Mouse (Mus musculus): ENCODE results near the gene Lce1e. TPM values are rescaled to one million over a fixed set of nuclear protein-coding genes. Genes with fewer than 3 reads are reported as not detected.
A peak's percentile ranks its signal among the peaks of the same experiment; 100 is the strongest.
"Not testable (repeated sequence)": the region's sequence is repeated elsewhere in the genome, so short reads cannot be mapped to it uniquely, and the experiment has no call there.

The Lce1e gene
- not detected for total RNA-seq (2021)
- long read RNA-seq, experiment 1 = 0 reads
- long read RNA-seq, experiment 2 = 0 reads

DNA sequence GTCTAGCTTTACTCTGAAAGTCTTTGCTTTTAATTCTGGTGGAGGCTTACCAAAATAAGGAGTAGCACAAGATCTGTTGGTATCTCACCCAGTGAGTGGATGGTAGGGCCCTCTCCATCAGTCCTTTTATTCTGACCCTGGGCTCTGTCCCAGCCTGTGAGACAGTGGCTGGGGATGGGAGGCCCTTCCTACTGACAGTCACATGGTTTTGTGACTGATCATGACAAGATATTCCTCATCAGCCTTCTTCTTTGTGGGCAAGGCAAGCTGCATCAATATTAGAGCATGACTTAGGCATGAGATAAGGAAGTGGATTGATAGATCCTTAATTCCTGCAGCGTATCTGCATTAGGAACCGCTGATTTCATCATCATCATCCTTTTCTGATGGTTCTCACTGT is at the start of gene Lce1e:
Gene Lce1e (minus strand): TSS at position 101 of the 400 bp plus-strand sequence.
- no peak within 1 kb of the TSS for H3K4me3 ChIP-seq
- DNase-seq = no peak
- intact Hi-C loops (cut with DNase I) = no loop called here
- H3K27ac ChIP-seq = no peak within 1 kb of the TSS
- TF ChIP-seq CTCF (IDR thresholded peaks at IDR 0.05) = no peak

DNA sequence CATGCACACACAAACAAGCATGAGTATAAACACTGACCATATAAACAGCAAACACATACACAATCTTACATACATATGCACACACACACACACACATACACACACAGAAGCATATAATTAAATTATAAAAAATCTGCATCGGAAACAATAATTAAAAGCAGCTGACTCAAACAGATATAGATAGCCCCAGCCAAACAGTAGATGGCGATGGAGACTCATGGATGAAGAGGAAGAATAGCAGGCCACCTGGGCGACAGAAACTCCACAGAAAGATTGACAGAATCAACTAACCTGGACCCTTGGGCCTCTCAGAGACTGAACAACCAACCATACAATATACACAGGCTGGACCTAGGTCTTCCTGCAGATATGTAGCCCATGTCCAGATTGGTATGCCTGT is 44.3 kb upstream of the Lce1e start:
- DNase-seq = no peak
- no peak for TF ChIP-seq CTCF (IDR thresholded peaks at IDR 0.05)
- no peak overlapping the region for H3K4me3 ChIP-seq
- intact Hi-C loops (cut with DNase I) = no loop called here
- H3K27ac ChIP-seq = no peak overlapping the region

DNA sequence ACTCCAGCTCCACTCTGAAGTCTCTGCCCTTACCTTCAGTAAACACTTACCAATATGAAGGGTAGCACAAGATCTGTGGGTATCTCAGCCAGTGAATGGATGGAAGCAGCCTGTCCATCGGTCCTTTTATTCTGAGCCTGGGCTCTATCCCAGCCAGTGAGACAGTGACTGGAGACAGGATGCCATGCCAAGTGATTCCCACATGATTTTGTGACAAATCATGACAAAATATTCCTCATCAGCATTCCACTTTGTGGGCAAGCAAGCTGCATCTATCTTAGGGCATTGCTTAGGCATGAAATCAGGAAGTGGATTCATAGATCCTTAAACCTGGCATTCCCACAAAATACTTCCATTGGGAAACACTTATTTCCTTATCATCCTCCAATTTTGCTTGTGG is 43.4 kb upstream of the Lce1e start, which contains the start of gene Lce1g:
Gene Lce1g (minus strand): TSS at position 101 of the 400 bp plus-strand sequence.
- no peak for TF ChIP-seq CTCF (IDR thresholded peaks at IDR 0.05)
- Histone ChIP-seq H3K27ac (no peak within 1 kb of the TSS), H3K4me3 (no peak within 1 kb of the TSS)
- intact Hi-C loops (cut with DNase I) = no loop called here
- DNase-seq = no peak

DNA sequence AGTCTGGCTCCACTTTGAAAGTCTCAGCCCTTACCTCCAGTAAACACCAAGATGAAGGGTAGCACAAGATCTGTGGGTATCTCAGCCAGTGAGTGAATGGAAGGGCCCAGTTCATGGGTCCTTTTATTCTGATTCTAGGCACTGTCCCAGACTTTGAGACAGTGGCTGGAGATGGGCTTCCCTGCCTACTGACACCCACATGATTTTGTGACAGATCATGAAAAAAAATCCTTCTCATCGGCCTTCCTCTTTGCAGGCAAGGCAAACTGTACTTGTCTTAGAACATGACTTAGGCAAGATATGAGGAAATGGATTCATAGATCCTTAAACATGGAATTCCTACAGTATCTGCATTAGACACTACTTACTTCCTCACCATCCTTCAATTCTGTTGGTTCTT is 30.1 kb upstream of the Lce1e start, which contains the start of gene Gm38119:
Gene Gm38119 (minus strand): TSS at position 101 of the 400 bp plus-strand sequence.
- H3K27ac ChIP-seq = no peak within 1 kb of the TSS
- intact Hi-C loops (cut with DNase I) = no loop called here
- no peak within 1 kb of the TSS for H3K4me3 ChIP-seq
- TF ChIP-seq CTCF (IDR thresholded peaks at IDR 0.05) = no peak
- DNase-seq = no peak

DNA sequence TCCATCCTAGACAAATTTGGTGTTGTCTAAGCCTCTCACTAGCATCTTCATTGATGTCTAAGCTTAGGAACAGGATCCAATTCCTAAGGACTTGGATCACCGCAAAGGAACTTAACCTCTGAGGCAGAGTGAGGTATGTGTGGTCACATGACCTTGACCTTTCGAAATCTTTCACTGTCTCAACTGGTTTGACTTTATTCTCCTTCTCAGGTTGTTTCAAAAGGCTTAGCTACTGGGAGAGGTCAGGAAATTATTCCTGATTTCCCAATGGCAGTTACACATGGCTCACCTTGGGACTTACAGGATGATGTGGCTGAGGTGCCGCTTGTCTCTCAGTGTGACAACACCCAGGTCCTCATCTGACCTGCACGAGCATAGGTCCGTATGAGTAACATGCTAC is 13.8 kb upstream of the Lce1e start:
- no peak for DNase-seq
- Histone ChIP-seq H3K27ac (no peak overlapping the region), H3K4me3 (no peak overlapping the region)
- intact Hi-C loops (cut with DNase I) = no loop called here
- no peak for TF ChIP-seq CTCF (IDR thresholded peaks at IDR 0.05)

DNA sequence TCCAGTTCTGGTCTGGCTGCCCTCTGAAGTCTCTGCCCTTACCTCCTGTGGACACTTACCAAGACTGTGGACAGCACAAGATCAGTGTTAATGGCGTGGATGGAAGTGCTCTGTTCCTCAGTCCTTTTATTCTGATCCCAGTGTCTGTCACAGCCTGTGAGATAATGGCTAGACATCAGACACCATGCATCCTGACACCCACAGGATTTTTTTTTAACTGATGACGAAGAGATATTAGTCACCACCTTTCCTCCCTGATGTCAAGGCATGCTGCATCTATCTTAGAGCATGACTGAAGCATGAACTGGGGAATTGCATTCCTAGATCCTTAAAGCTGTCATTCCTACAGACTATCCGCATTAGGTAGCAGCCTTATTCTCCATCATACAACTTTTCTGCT is 11.4 kb upstream of the Lce1e start, which contains the start of gene Lce1f:
Gene Lce1f (minus strand): TSS at position 101 of the 400 bp plus-strand sequence.
- intact Hi-C loops (cut with DNase I) = no loop called here
- Histone ChIP-seq H3K4me3 (no peak within 1 kb of the TSS), H3K27ac (no peak within 1 kb of the TSS)
- no peak for TF ChIP-seq CTCF (IDR thresholded peaks at IDR 0.05)
- DNase-seq = no peak

DNA sequence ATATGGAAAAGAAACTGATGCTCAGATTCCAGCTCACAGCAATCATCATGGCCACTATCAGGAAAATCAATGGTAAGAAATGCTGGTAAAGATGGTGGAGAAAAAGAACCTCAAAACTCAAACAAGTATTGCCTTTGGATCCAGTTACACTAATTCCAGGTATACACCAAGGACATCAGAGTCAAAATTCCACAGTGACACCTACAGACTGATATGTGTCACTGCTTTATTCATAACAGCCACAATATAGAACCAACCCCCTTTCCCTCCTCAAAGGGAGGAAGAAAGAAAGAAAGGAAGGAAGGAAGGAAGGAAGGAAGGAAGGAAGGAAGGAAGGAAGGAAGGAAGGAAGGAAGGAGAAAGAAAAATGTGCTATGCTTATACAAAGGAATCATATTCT is 6.2 kb upstream of the Lce1e start:
- H3K27ac ChIP-seq = no peak overlapping the region
- DNase-seq = no peak
- intact Hi-C loops (cut with DNase I) = no loop called here
- H3K4me3 ChIP-seq = no peak overlapping the region
- no peak for TF ChIP-seq CTCF (IDR thresholded peaks at IDR 0.05)

DNA sequence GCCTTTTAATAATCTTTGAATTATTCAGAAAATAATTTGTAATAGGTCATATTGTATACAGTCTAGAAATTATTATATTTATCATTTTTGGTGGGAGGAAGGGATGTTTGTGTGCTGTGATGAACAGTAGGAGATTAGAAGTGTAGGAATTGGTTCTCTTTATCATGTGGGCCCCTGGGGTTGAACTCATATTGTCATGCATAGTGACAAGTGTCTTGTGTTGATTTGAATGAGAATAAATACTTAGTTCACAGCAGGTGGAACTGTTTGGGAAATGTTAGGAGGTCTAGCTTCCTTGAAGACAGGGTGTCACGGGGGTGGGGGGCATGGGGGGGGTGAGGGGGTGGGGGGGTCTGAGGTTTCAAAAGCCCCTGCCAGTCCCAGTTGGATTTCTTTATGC is 14.3 kb downstream of the Lce1e start:
- DNase-seq = no peak
- TF ChIP-seq CTCF (IDR thresholded peaks at IDR 0.05) = no peak
- Histone ChIP-seq H3K4me3 (no peak overlapping the region), H3K27ac (no peak overlapping the region)
- intact Hi-C loops (cut with DNase I) = no loop called here

DNA sequence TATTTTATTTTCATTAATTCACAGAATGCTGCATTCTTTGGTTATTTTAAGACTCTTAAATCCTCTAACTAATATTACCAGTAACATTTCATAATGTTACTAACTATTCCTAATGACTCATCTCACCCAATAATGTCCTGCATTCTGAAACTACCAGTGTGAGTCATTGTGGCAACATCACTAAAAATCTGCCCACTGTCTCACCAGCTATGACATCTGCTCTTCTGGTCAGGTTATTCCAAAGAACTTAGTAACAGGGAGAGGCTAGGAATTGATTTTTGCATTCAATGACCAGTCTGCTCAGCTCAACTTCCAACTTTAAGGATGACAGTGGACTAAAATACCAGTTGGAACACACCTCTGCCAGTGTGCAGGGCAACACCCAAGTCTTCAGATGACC is 17.2 kb downstream of the Lce1e start:
- intact Hi-C loops (cut with DNase I) = no loop called here

DNA sequence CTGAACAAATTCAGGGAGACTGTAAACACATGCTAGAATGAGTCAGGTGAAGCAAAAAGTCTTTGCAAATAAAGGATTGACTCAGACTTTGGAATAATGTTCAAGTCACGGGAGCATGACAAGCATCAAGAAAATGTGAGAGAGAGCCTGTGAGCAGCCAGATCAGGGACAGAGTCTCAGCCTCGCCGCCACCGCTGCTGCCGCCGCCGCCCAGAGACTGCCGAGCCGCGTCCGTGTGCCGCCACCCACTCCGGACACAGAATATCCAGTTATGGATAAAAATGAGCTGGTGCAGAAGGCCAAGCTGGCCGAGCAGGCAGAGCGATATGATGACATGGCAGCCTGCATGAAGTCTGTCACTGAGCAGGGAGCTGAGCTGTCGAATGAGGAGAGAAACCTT is 19.7 kb downstream of the Lce1e start:
- DNase-seq = peak; percentile 57
- peak overlapping the region; percentile 52 for H3K4me3 ChIP-seq
- peak overlapping the region; percentile 67; the same call in 1 of the 2 replicates for H3K27ac ChIP-seq
- intact Hi-C loops (cut with DNase I) = not testable (repeated sequence)

More for the DNA sequence above, 17.2 kb downstream of the Lce1e start:
- no peak for TF ChIP-seq CTCF (IDR thresholded peaks at IDR 0.05)
- Histone ChIP-seq H3K4me3 (no peak overlapping the region), H3K27ac (no peak overlapping the region)
- no peak for DNase-seq

DNA sequence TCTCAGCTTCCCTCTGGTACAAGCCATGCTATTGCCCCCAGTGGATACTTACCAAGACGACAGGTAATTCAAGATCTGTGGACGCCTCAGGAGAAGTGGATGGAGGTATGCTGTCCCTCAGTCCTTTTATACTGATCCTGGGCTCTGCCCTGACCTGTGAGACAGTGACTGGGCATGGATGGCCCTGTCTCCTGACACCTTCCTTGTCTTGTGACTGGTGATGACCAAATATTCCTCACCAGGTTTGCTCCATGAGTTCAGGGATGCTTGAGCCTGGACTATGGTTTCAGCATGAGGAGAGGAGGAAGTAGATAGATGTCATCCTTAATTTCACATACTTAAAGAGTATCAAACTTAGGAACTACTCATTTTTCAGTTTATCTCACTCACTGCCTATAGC is 21.8 kb downstream of the Lce1e start, which contains the start of gene Lce1d:
Gene Lce1d (minus strand): TSS at position 101 of the 400 bp plus-strand sequence.
- no peak for TF ChIP-seq CTCF (IDR thresholded peaks at IDR 0.05)
- intact Hi-C loops (cut with DNase I) = no loop called here
- no peak for DNase-seq

DNA sequence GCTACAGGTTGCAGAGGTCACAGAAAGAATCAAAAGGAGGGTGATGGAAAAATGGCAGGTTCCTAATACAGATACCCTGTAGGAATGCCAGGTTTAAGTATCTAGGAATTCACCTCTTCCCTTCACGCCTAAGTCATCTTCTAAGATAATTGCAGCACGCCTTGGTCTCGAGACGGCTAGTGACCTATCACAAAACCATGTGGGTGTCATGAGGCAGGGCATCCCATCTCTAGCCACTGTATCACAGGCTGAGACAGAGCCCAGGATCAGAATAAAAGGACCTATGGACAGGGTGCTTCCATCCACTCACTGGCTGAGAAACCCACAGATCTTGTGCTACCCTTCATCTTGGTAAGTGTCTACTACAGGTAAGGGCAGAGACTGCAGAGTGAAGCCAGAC is 29.9 kb downstream of the Lce1e start, which contains the start of gene Lce1c:
Gene Lce1c (plus strand): TSS at position 301 of the 400 bp plus-strand sequence.
- TF ChIP-seq CTCF (IDR thresholded peaks at IDR 0.05) = no peak
- intact Hi-C loops (cut with DNase I) = no loop called here
- H3K27ac ChIP-seq = no peak within 1 kb of the TSS

More for the DNA sequence above, 21.8 kb downstream of the Lce1e start, which contains the start of gene Lce1d:
- Histone ChIP-seq H3K4me3 (no peak within 1 kb of the TSS), H3K27ac (no peak within 1 kb of the TSS)

DNA sequence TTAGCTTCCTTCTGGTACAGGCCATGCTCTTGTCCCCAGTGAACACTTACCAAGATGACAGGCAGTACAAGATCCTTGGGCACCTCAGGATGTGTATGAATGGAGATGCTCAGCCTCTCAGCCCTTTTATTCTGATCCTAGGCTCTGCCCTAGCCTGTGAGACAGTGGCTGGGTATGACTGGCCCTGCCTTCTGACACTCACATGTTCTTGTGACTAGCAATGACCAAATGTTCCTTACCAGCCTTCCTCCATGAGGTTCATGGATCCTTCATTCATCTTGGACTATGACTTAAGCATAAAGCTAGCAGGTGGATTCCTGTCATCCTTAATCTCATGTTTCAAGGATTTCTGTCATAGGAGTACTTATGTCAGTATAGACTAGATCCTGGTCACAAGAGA is 38.7 kb downstream of the Lce1e start, which contains the start of gene Lce1a2:
Gene Lce1a2 (minus strand): TSS at position 101 of the 400 bp plus-strand sequence.
- no peak for DNase-seq
- Histone ChIP-seq H3K4me3 (no peak within 1 kb of the TSS), H3K27ac (no peak within 1 kb of the TSS)
- TF ChIP-seq CTCF (IDR thresholded peaks at IDR 0.05) = no peak
- intact Hi-C loops (cut with DNase I) = no loop called here

More for the DNA sequence above, 29.9 kb downstream of the Lce1e start, which contains the start of gene Lce1c:
- no peak within 1 kb of the TSS for H3K4me3 ChIP-seq
- no peak for DNase-seq

Other genes with a start within 250 kb of the Lce1e start
- gene Sprr1a, start 223.2 kb downstream of the Lce1e start, total RNA-seq (2021) = not detected
- not detected for gene Sprr4, start 208.6 kb downstream of the Lce1e start, total RNA-seq (2021)
- gene 2310046K23Rik, start 174.6 kb downstream of the Lce1e start, total RNA-seq (2021) = not detected
- gene Ivl, start 135.3 kb downstream of the Lce1e start, total RNA-seq (2021) = not detected
- not detected for gene Smcp, start 120.1 kb downstream of the Lce1e start, total RNA-seq (2021)
- gene 2210017I01Rik, start 101.6 kb downstream of the Lce1e start, total RNA-seq (2021) = not detected
- gene Lce6a, start 87.4 kb downstream of the Lce1e start, total RNA-seq (2021) = not detected
- gene Lce1a1, start 60.8 kb downstream of the Lce1e start, total RNA-seq (2021) = not detected
- gene Lce1b, start 52.1 kb downstream of the Lce1e start, total RNA-seq (2021) = not detected
- not detected for gene Lce1a2, start 38.8 kb downstream of the Lce1e start, total RNA-seq (2021)
- gene Lce1c, start 29.8 kb downstream of the Lce1e start, total RNA-seq (2021) = not detected
- not detected for gene Lce1d, start 21.9 kb downstream of the Lce1e start, total RNA-seq (2021)
- not detected for gene Lce1f, start 11.3 kb upstream of the Lce1e start, total RNA-seq (2021)
- not detected for gene Gm38119, start 30.0 kb upstream of the Lce1e start, total RNA-seq (2021)
- gene Lce1g, start 43.3 kb upstream of the Lce1e start, total RNA-seq (2021) = not detected
- not detected for gene Lce1h, start 56.0 kb upstream of the Lce1e start, total RNA-seq (2021)
- not detected for gene Lce1i, start 69.8 kb upstream of the Lce1e start, total RNA-seq (2021)
- not detected for gene Lce1j, start 81.4 kb upstream of the Lce1e start, total RNA-seq (2021)
- gene Lce1k, start 98.8 kb upstream of the Lce1e start, total RNA-seq (2021) = not detected
- gene Kprp, start 118.2 kb upstream of the Lce1e start, total RNA-seq (2021) = not detected
- gene Lce1l, start 142.2 kb upstream of the Lce1e start, total RNA-seq (2021) = not detected
- gene 2310050C09Rik, start 161.1 kb upstream of the Lce1e start, total RNA-seq (2021) = not detected
- gene Lce3a, start 217.2 kb upstream of the Lce1e start, total RNA-seq (2021) = not detected
- not detected for gene Lce3b, start 223.9 kb upstream of the Lce1e start, total RNA-seq (2021)
- not detected for gene Lce3c, start 235.4 kb upstream of the Lce1e start, total RNA-seq (2021)
- gene Lce3d, start 248.3 kb upstream of the Lce1e start, total RNA-seq (2021) = not detected

Data from gastrocnemius, adult 2 months (tissue).